Mouse (Mus musculus) B cell, adult 2 months (primary cell): ENCODE measurements around the gene Fto.

Source experiments
- DNase-seq, 2 experiments: peaks; one replicate each; pipeline ENCODE4 v3.0.0; 2022

Gene Fto

DNA sequence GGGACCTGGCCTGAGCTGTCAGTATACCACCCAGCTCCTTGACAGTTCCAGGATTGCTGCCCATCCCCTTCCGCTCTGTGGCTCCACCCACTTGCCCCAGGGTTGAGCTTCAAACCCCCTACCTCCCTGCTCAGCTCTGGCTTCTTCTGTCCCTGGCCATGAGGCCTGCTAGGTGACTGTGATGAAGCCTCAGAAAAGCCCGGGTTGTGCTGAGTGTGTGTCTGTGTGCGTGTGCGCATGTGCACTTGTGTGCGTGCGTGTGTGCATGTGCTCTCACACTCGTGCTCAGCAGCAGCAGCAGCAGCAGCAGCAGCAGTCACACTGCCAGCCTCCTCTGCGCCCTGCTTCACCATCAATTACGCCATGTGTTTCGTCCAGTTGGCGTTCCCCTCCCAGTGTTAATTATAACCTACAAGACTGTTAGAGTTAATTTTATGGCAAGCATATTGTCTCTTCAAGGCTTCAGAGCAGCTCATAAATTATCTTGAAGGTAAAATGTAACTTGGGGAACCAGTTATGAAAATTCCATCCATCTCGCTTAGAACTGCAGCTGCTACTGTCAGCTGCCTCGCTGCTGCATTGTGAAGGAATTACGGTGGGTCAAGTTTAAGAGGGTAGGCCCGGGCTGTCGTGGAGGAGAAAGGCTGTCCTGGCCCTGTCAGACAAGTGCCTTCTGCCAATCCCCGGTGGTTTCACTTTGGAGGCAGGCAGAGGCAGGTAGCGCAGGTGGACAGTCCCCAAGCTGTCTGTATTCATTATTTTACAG lies 219.5 kb downstream of the Fto start:
- no peak for DNase-seq

- no peak for DNase-seq
These were observed 221.4 kb downstream of the Fto start for GRCm38 (mm10) chr8:91534752-91535151.

DNA sequence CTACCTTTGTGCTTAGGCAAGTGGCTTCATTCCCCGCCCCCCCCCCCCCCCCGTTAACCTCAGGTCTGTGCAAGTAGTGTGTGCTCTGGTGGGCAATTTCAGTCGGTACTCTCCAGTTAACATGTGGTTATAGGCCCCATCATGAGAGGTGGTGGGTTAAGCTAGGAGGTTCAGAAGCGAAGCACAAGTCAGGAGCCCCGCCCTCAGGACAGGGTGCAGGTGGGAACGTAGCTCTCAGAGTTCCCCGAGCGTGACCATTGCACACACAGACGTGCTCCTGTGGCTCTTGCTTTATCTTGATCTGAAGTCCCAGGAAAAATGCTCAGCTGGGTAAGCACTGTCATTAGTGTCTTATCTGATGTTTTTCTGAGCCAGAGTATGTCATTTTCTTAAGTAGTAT lies 224.8 kb downstream of the Fto start:
- peak in 1 of 2 experiments; percentile 2 for DNase-seq

DNA sequence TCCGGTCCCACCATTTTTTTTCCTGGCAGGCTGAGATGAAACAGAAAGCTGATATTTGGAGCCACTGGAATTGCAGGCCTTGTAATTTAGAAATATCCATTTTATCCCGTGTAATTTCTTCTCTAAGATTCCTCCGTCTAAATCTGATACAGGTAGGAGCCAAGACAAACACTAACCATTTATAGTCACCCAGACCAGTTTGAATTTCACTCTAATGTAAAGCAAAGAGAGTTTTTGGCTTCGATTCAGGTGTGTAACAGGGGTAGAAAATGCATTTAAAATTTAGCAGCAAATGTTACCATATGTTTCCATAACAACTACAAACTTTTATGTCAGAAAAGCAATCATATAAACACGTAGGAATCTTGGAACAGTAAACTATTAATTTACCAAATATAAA lies 225.6 kb downstream of the Fto start:
- no peak for DNase-seq

DNA sequence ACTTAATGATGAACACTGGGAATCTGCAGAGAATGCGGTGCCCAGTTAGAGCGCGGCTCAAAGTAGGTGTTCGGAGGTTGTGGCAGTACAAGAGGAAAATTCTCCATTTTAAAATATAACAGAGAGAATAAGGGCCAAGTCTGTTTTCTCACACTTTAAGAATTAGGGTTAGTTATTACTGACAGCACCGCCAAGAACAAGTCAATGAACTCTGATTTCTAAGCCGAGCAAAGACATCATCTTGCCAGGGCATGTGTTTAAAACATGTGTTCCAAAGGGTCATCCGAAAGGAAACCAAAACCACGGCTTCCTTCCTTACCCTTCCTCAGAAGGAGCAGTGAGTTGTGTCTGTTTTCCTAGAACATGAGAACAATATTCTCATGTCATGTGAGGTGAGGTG lies 226.3 kb downstream of the Fto start:
- DNase-seq = no peak

DNA sequence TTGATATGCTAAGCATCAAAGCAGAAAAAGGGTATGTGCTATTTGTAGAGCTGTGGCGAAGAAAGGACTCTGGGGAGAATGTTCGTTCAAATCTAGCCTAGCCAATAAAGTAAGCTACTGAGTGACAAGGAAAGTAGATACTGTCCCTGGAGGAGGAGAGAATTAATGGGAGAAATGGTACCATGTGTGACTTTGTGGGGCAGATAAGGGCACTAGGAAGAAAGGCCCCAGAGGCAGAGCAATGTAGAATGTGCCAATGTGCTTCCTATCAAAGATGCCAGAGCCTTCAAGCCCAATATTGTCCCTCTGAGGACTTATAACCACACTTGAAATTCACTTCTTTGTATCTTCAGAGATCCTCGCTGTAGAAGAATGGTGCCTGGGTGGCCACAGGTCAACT lies 227.9 kb downstream of the Fto start:
- DNase-seq = no peak

DNA sequence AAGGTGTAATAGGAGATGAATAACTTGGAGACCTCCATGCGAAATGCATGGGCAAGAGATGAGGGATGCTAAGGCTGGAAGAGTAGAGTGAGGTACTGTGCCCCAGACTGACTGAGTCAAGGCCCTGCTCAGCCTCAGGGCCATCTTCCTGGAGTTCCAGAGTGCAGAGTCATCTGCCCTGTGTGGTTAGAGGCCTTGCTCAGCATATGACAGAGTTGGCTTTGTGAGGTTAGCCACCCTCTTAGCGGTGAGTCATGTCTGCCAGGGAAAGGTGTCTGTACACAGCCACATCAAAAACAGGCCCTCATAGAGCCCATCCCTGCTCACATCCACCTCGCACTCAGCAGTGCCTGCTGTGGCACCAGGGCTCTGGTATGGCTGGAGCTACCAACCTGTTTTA lies 232.2 kb downstream of the Fto start:
- DNase-seq = no peak

GRCm38 (mm10) chr8:91546599-91546998 lies 233.3 kb downstream of the Fto start:
- no peak for DNase-seq

- DNase-seq = no peak
These were observed 236.8 kb downstream of the Fto start for GRCm38 (mm10) chr8:91550131-91550530.

GRCm38 (mm10) chr8:91551166-91551765 lies 237.9 kb downstream of the Fto start:
- no peak for DNase-seq

DNA sequence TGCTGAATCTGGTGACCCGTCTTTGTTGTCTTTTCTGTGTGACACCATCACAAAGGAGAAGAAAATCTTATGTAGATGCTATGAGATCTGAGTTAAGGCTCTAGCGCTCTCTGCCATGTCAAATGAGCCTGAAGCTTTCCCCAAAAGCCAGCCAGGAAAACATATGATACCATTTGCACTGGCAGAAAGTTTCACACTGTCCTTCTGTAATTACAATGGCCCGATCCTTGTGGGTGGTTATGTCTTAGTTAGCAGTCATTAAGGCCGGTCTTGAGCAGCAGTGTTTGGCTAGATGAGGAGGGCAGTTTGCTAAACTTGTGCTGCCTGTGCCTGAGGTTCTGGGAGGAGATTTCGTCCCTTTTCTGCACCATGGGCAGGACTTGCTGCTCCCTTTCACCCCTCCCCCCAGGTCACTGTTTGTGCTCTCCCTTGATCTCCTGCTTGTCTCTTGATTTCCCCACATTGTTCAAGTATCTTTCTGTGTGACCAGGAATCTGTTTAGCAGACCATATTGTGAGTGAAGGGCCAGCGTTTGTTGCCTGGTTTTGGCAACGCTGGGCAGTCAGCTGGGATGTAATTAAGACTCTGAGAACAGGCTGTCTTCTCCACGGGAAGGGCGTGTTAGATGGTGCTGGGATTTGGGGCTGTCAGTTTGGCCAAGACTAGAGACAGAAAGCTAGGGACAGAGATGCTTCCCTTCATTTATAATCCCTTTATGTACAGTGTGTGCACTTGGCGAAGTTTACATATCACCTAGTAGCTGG lies 238.6 kb downstream of the Fto start:
- no peak for DNase-seq

DNA sequence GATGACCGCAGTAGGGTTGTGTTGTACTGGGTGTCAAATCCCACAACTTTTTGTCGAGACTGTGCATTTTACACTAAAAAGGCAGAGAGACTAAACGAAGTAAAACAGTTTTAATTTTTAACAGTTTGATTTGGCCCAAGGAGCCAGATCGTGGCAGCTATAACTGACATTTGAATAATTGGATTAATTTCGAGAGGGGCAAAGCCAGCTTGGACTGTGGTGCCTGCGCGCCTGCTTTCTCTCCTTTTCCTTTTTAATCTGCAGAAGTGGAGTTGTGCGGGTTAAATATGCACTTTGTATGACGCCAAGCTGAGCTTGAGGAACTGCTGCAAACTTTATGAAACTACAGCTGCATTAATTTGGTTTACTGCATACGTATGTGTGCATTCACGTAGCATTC lies 239.3 kb downstream of the Fto start:
- no peak for DNase-seq

DNA sequence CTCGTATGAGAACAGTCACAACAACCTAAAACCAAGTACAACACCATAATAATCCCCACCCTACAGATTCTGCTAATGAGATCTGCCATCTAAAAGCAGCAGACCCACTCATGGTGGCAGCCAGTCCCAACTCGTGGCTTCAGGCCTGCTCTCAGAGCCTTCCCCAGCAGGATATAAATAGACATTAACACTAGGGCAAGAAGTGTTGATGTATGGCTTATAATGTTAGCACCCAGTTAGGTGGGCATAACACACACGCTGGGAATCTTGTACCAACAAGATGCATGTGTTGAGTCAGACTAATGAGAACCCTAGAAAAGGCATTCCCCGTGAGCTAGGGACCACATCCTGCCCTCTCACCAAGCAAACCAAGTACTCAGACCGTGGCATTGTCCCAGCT lies 240.1 kb downstream of the Fto start:
- no peak for DNase-seq

DNA sequence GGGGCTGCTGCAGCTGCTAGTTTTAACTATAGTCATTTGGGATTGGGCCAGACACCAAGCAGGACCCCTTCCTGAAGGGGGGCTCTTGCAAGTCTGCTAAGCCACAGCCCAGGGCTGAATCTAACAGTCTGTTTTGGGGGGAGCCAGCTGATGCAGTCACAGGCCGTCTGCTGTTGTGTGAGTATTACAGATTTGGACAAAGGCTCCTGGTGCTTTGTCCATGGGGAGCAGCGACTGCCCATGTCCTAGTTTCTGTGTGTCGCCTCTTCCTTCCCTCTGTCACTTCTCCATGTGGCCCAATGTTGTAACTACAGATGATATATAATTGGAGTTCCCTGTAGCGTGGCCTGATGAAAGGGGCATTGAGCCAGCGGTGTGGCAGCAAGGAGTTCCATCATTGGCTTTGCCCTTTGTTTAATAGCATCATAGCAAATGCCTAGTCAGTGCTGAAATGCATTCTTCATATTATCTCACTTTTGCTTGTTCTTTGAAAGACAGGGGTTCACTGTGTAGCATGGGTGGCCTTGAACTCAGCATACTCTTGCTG lies 243.8 kb downstream of the Fto start:
- no peak for DNase-seq

GRCm38 (mm10) chr8:91558408-91558807 lies 245.1 kb downstream of the Fto start:
- DNase-seq = no peak

DNA sequence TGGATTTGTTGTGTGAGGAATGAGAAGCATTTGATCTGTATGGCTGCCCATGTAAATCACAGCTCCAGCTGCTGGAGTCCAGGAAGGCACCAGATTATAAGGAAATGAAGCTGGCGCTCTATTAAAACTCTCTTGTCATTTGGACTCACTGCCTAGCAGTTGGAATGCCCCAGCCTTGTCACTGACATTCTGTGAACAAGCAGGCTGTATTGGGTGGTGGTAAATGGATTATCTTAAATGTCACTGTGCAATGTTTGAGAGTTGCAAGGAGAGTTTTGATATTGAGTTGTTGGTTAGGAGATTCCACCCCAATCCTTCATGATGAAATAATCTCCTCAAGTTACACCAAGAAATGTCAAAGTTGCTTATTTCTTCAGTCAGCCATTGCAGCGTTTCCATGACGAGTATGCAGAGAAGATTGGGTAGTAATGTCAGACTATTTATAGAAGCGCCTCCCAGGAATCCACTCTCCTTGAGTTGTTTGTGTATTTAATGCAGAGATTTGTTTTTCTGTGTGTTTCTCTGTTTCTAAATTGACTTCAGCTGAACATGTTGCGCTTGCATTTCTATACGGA lies 246.8 kb downstream of the Fto start:
- no peak for DNase-seq

DNA sequence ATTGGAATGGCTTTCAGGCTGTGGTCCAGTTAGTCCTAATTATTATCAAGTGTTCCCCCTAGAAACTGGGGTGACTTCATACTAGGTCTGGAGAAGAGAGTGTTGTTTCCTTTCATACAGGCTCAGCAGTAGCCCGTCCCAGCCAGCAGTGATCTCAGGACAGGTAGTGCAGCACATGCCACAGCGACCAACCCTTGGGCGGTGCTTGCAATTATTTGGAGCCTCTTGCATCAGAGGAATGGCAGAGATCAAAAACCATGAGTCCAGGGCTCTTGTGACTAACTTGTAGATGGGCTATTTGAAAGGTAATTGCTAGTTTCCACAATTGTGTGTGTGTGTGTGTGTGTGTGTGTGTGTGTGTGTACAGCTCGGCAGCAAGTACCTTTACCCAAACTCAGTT lies 247.9 kb downstream of the Fto start:
- no peak for DNase-seq

- DNase-seq = no peak
These were observed 249.3 kb downstream of the Fto start for GRCm38 (mm10) chr8:91562600-91562999.

- DNase-seq = no peak
These were observed 250.0 kb downstream of the Fto start for GRCm38 (mm10) chr8:91563326-91563725.

DNA sequence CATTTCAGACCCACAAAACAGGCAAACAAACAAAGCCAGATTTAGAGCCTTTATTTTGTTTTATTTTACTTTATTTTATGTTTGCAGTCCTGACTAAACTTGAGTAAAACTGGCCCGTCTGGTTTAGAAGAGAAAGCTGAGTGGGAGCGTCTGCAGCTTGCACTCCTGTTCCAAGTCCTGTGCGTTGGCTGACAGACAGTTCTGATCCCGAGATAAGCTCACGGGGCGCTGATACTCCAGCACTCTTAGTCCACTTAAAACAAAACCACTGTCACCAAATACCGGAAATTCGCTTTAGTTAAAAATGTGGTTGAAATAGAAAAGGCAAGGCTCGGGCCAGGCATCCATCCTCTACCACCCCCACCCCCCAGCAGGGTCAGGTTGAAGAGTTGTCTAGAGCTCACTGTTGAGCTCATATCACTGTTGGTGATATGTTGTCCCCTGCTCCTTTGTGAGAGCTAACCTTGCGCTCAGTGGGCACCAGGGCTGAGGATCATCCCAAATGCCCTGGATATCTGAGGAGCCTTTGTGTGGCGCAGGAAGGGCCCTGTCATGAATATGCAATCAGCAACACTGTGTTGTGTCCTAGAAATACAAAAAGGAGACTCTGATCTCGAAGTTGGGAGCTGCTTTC lies 252.7 kb downstream of the Fto start:
- DNase-seq = no peak

- no peak for DNase-seq
These were observed 253.2 kb downstream of the Fto start for GRCm38 (mm10) chr8:91566503-91566869.

GRCm38 (mm10) chr8:91569874-91570273 lies 256.5 kb downstream of the Fto start:
- no peak for DNase-seq

DNA sequence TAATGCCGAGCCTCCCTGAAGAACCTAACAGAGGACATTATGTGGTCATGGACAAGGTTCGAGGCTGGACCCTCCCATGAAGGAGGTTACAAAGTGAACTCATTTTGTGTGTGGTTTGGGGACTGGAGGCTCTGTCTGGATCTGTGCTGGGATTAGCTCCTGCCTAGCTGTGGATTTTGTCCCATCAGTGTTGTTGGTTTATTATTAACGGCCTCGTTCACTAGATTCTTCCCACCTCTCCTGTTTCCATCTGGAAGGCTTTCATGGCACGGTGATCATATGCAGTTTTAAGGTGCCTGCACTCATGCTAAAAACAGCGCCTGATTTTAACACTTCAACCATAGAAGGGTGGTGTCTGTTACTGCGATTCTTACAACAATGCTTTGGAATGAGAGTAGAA lies 257.5 kb downstream of the Fto start:
- DNase-seq = no peak
